In genomic region chr15:85802931-85803330, GRCm38 (mm10) we compare ENCODE assay signal across 14 mouse cellular contexts. TPM values are rescaled to one million over a fixed set of nuclear protein-coding genes. Genes with fewer than 3 reads are reported as not detected.
DNase-seq lines count a peak whose midpoint lies in the region; ATAC-seq and TF ChIP-seq lines count a peak whose summit lies in the region.
"Had no signal": no experiment of that assay in that cellular context is flagged by ENCODE, and none has a peak within 500 bp of the region (broad histone marks: within the 10 kb centered on the region; RNA-seq: fewer than 3 reads in every experiment).

No protein-coding gene starts in this region.

- H3K9ac ChIP-seq in hindbrain, postnatal 0 days (replicated peaks; ENCODE audit: low read length), result no peak overlapping the region
- H3K9ac ChIP-seq in hindbrain, embryonic 11.5 days (ENCODE audit: low read depth, low read length), result no peak overlapping the region
- H3K9ac ChIP-seq: stomach, embryonic 15.5 days had no signal

- H3K4me2 ChIP-seq in hindbrain, postnatal 0 days (ENCODE audit: low read depth, low read length), result no peak overlapping the region
- no peak overlapping the region for H3K4me2 ChIP-seq in hindbrain, embryonic 11.5 days (replicated peaks; ENCODE audit: low read depth, low read length)
- H3K4me2 ChIP-seq: stomach, embryonic 15.5 days had no signal

- H3K27me3 ChIP-seq in hindbrain, postnatal 0 days (ENCODE audit: insufficient read depth, low read length), result no peaks in the 10 kb centered on the region
- no peaks in the 10 kb centered on the region for H3K27me3 ChIP-seq in hindbrain, embryonic 11.5 days (ENCODE audit: control insufficient read depth, insufficient read depth, low read length)
- H3K27me3 ChIP-seq: stomach, embryonic 15.5 days had no signal

- no peak for ATAC-seq in hindbrain, postnatal 0 days
- ATAC-seq in hindbrain, embryonic 11.5 days (ENCODE audit: low FRiP score), result no peak

- H3K36me3 ChIP-seq in hindbrain, postnatal 0 days (ENCODE audit: insufficient read depth, low read length), result no peaks in the 10 kb centered on the region
- no peaks in the 10 kb centered on the region for H3K36me3 ChIP-seq in hindbrain, embryonic 11.5 days (ENCODE audit: control insufficient read depth, insufficient read depth, low read length)
- H3K36me3 ChIP-seq: hindbrain, embryonic 10.5 days; stomach, embryonic 15.5 days had no signal

- no peak overlapping the region for H3K27ac ChIP-seq in hindbrain, postnatal 0 days
- no peak overlapping the region for H3K27ac ChIP-seq in hindbrain, embryonic 11.5 days (ENCODE audit: low read depth, low read length)
- H3K27ac ChIP-seq: hindbrain, embryonic 10.5 days; kidney, postnatal 0 days; stomach, embryonic 15.5 days had no signal

- H3K4me1 ChIP-seq in hindbrain, postnatal 0 days (ENCODE audit: insufficient read depth, low read length), result no peaks in the 10 kb centered on the region
- H3K4me1 ChIP-seq in hindbrain, embryonic 11.5 days (replicated peaks; ENCODE audit: control insufficient read depth, insufficient read depth, low read length), result no peaks in the 10 kb centered on the region
- H3K4me1 ChIP-seq: hindbrain, embryonic 10.5 days; stomach, embryonic 15.5 days had no signal

- H3K9me3 ChIP-seq in hindbrain, postnatal 0 days (ENCODE audit: low read length), result no peaks in the 10 kb centered on the region
- H3K9me3 ChIP-seq in hindbrain, embryonic 11.5 days (ENCODE audit: control insufficient read depth, low read length), result no peaks in the 10 kb centered on the region
- H3K9me3 ChIP-seq: hindbrain, embryonic 10.5 days; stomach, embryonic 15.5 days had no signal

- WGBS in hindbrain, postnatal 0 days, result 75% methylated on average over 2 of the region's 2 CpGs
- WGBS in hindbrain, embryonic 11.5 days, result 94% methylated on average over 2 of the region's 2 CpGs

- H3K4me3 ChIP-seq in hindbrain, postnatal 0 days (ENCODE audit: low read length), result no peak overlapping the region
- H3K4me3 ChIP-seq in hindbrain, embryonic 11.5 days (ENCODE audit: low read depth, low read length), result no peak overlapping the region
- H3K4me3 ChIP-seq: hindbrain, embryonic 10.5 days; stomach, embryonic 15.5 days had no signal

- TF ChIP-seq CTCF in hindbrain, postnatal 0 days (IDR thresholded peaks at IDR 0.05; ENCODE audit: low read depth), result no peak

- peak; percentile 39 to 71 for DNase-seq in adrenal gland, adult (ENCODE audit: inconsistent age in 2 of 2, low spot score in 1 of 2)
- no peak for DNase-seq in adrenal gland, adult 8-10 months
- DNase-seq in hindbrain, postnatal 0 days (ENCODE audit: low spot score), result peak; percentile 57
- no peak for DNase-seq in hindbrain, embryonic 11.5 days (ENCODE audit: low spot score)
- peak; percentile 11 for DNase-seq in retina, postnatal 1 day
- DNase-seq in retina, embryonic 14.5 days (ENCODE audit: low spot score), result no peak
- no peak for DNase-seq in embryo, embryonic 10.5 days (ENCODE audit: low spot score)
- DNase-seq in thymus, postnatal 36 days, result no peak
- DNase-seq: cerebellum, adult 9-11 months; liver had no signal

RNA-seq across cellular contexts. Expression of gene Cdpf1, which starts 8.6 kb away (rescaled TPM):
- 10 to 100 TPM; 20.9 to 29.4 (median 22.4) TPM for total RNA-seq in adrenal gland, adult 8-10 months (2022)
- total RNA-seq in hindbrain, postnatal 0 days (2014; rRNA removed), result 21.0 and 32.6 TPM in 2 replicates
- 22.9 and 25.0 TPM in 2 replicates for polyA plus RNA-seq in hindbrain, postnatal 0 days (2015; fragmentation: Nextera tagmentation; extraction: Ambion mirVana)
- 20.2 and 22.0 TPM in 2 replicates for polyA plus RNA-seq in hindbrain, embryonic 11.5 days (2014; fragmentation: Nextera tagmentation; extraction: Ambion mirVana)

RNA-seq across cellular contexts. Expression of gene Pkdrej, which starts 18.6 kb away (rescaled TPM):
- total RNA-seq in adrenal gland, adult 8-10 months (2022), result 1 to 10 TPM in 2 of 4 experiments, under 1 TPM in 2; 0.49 to 1.6 (median 0.95) TPM
- 0.26 and 1.0 TPM in 2 replicates for total RNA-seq in hindbrain, postnatal 0 days (2014; rRNA removed)
- polyA plus RNA-seq in hindbrain, postnatal 0 days (2015; fragmentation: Nextera tagmentation; extraction: Ambion mirVana), result 0.06 and 0.13 TPM in 2 replicates
- 0.02 and 0.10 TPM in 2 replicates for polyA plus RNA-seq in hindbrain, embryonic 11.5 days (2014; fragmentation: Nextera tagmentation; extraction: Ambion mirVana)
- polyA plus RNA-seq: forebrain, embryonic 11.5 days; hindbrain, embryonic 10.5 days had no signal

RNA-seq across cellular contexts. Expression of gene Ttc38, which starts 29.2 kb away (rescaled TPM):
- 10 to 100 TPM; 19.6 to 26.5 (median 23.1) TPM for total RNA-seq in adrenal gland, adult 8-10 months (2022)
- 4.7 and 5.4 TPM in 2 replicates for total RNA-seq in hindbrain, postnatal 0 days (2014; rRNA removed)
- 2.0 and 3.1 TPM in 2 replicates for polyA plus RNA-seq in hindbrain, postnatal 0 days (2015; fragmentation: Nextera tagmentation; extraction: Ambion mirVana)
- 2.8 and 2.9 TPM in 2 replicates for polyA plus RNA-seq in hindbrain, embryonic 11.5 days (2014; fragmentation: Nextera tagmentation; extraction: Ambion mirVana)

RNA-seq across cellular contexts. Expression of gene Gtse1, which starts 56.6 kb away (rescaled TPM):
- 1 to 10 TPM in 3 of 4 experiments, under 1 TPM in 1; 0.61 to 1.5 (median 1.3) TPM for total RNA-seq in adrenal gland, adult 8-10 months (2022)
- 10.4 and 10.5 TPM in 2 replicates for total RNA-seq in hindbrain, postnatal 0 days (2014; rRNA removed)
- polyA plus RNA-seq in hindbrain, postnatal 0 days (2015; fragmentation: Nextera tagmentation; extraction: Ambion mirVana), result 4.9 and 5.4 TPM in 2 replicates
- 26.8 and 33.9 TPM in 2 replicates for polyA plus RNA-seq in hindbrain, embryonic 11.5 days (2014; fragmentation: Nextera tagmentation; extraction: Ambion mirVana)

Comparison
In these comparisons a context has a peak if more than half of its experiments do, and no peak if none do; other contexts are left out.
1. DNase-seq: peak in adrenal gland, adult (2 of 2), hindbrain, postnatal 0 days (single experiment) and retina, postnatal 1 day (single experiment); none in adrenal gland, adult 8-10 months (single experiment), hindbrain, embryonic 11.5 days (single experiment), retina, embryonic 14.5 days (single experiment), embryo, embryonic 10.5 days (single experiment) and thymus, postnatal 36 days (0 of 2).